Mouse (Mus musculus): Measurements from ENCODE around the gene 1190005I06Rik. TPM values are rescaled to one million over a fixed set of nuclear protein-coding genes. Genes with fewer than 3 reads are reported as not detected.

1190005I06Rik gene
- polyA plus RNA-seq, 1 experiment, result 0.69 TPM

- no peak for TF ChIP-seq GATA1 (IDR thresholded peaks at IDR 0.05; ENCODE audit: low read length)
These were observed 85.6 kb downstream of the 1190005I06Rik start for GRCm38 (mm10) chr8:120561539-120562435.

GRCm38 (mm10) chr8:120560535-120560934 lies 86.9 kb downstream of the 1190005I06Rik start:
- no peak for TF ChIP-seq GATA1 (IDR thresholded peaks at IDR 0.05; ENCODE audit: low read length)

- no peak for TF ChIP-seq GATA1 (IDR thresholded peaks at IDR 0.05; ENCODE audit: low read length)
These were observed 87.8 kb downstream of the 1190005I06Rik start for GRCm38 (mm10) chr8:120559654-120560053.

Other genes with a start within 250 kb of the 1190005I06Rik start
- 39.1 and 124 TPM in 2 replicates for gene Gins2, start 58.3 kb downstream of the 1190005I06Rik start, polyA plus RNA-seq (2012)
- gene Gm27021, start 20.4 kb upstream of the 1190005I06Rik start, polyA plus RNA-seq (2012), result 2.2 and 3.0 TPM in 2 replicates
- gene Cox4i1, start 20.6 kb upstream of the 1190005I06Rik start, polyA plus RNA-seq (2012), result 307 and 322 TPM in 2 replicates
- 162 and 168 TPM in 2 replicates for gene Emc8, start 20.9 kb upstream of the 1190005I06Rik start, polyA plus RNA-seq (2012)
- gene Irf8, start 88.7 kb upstream of the 1190005I06Rik start, polyA plus RNA-seq (2012), result not detected in 2 replicates

All from G1E-ER4 (cell line).